Mouse (Mus musculus) midbrain, embryonic 14.5 days (tissue): Measurements from ENCODE around the gene Grin2d. TPM values are rescaled to one million over a fixed set of nuclear protein-coding genes. Genes with fewer than 3 reads are reported as not detected.

Experiments
- polyA plus RNA-seq: library from polyadenylated mRNA; unstranded; fragments of >200 nt; fragmentation: Nextera tagmentation; extraction: Ambion mirVana; gene quantifications from 2 replicates; pipeline ENCODE4 v1.2.1, GENCODE M21; 2014

The Grin2d gene
- polyA plus RNA-seq, 1 experiment from 2014 or later = 2.3 TPM

Other genes with a start within 250 kb of the Grin2d start
- 3.0 and 4.3 TPM in 2 replicates for gene Mamstr, start 238.4 kb downstream of the Grin2d start, polyA plus RNA-seq
- gene Fut2, start 212.0 kb downstream of the Grin2d start, polyA plus RNA-seq = 0.11 and 0.12 TPM in 2 replicates
- gene Ntn5, start 194.4 kb downstream of the Grin2d start, polyA plus RNA-seq = 0.30 TPM in 1 of 2 replicates, not detected in the other
- 0.21 TPM in 1 of 2 replicates, not detected in the other for gene Sec1, start 184.0 kb downstream of the Grin2d start, polyA plus RNA-seq
- gene Car11, start 178.5 kb downstream of the Grin2d start, polyA plus RNA-seq = 28.1 and 49.1 TPM in 2 replicates
- gene Dbp, start 173.3 kb downstream of the Grin2d start, polyA plus RNA-seq = 1.9 and 4.3 TPM in 2 replicates
- 631 and 710 TPM in 2 replicates for gene Rpl18, start 162.9 kb downstream of the Grin2d start, polyA plus RNA-seq
- 17.2 and 19.2 TPM in 2 replicates for gene Sphk2, start 160.4 kb downstream of the Grin2d start, polyA plus RNA-seq
- gene Fam83e, start 157.2 kb downstream of the Grin2d start, polyA plus RNA-seq = 0.46 and 0.90 TPM in 2 replicates
- gene Spaca4, start 152.6 kb downstream of the Grin2d start, polyA plus RNA-seq = not detected in 2 replicates
- gene Lmtk3, start 94.6 kb downstream of the Grin2d start, polyA plus RNA-seq = 25.2 and 30.2 TPM in 2 replicates
- 5.2 and 8.5 TPM in 2 replicates for gene Sult2b1, start 93.7 kb downstream of the Grin2d start, polyA plus RNA-seq
- gene Cyth2, start 63.8 kb downstream of the Grin2d start, polyA plus RNA-seq = 281 and 288 TPM in 2 replicates
- gene Kcnj14, start 53.6 kb downstream of the Grin2d start, polyA plus RNA-seq = 0.63 and 0.88 TPM in 2 replicates
- 37.2 and 37.4 TPM in 2 replicates for gene Grwd1, start 47.4 kb downstream of the Grin2d start, polyA plus RNA-seq
- gene Kdelr1, start 5.6 kb downstream of the Grin2d start, polyA plus RNA-seq = 99.1 and 126 TPM in 2 replicates
- gene Syngr4, start 18.3 kb upstream of the Grin2d start, polyA plus RNA-seq = not detected in 2 replicates
- 5.1 and 7.5 TPM in 2 replicates for gene Tmem143, start 18.6 kb upstream of the Grin2d start, polyA plus RNA-seq
- 5.2 and 32.1 TPM in 2 replicates for gene Emp3, start 43.0 kb upstream of the Grin2d start, polyA plus RNA-seq
- 2.6 and 3.1 TPM in 2 replicates for gene Ccdc114, start 45.7 kb upstream of the Grin2d start, polyA plus RNA-seq
- 0.12 and 0.24 TPM in 2 replicates for gene Abcc6, start 151.9 kb upstream of the Grin2d start, polyA plus RNA-seq
- 28.6 and 32.6 TPM in 2 replicates for gene Nomo1, start 155.3 kb upstream of the Grin2d start, polyA plus RNA-seq
- 1.6 and 2.0 TPM in 2 replicates for gene Kcnj11, start 222.4 kb upstream of the Grin2d start, polyA plus RNA-seq